Mouse (Mus musculus): ENCODE measurements around the gene Clptm1. TPM values are rescaled to one million over a fixed set of nuclear protein-coding genes. Genes with fewer than 3 reads are reported as not detected.
"Not testable (repeated sequence)": the region's sequence is repeated elsewhere in the genome, so short reads cannot be mapped to it uniquely, and the experiment has no call there.

The Clptm1 gene
- total and polyA plus RNA-seq, 2 experiments from 2014 or later: 71.5 to 97.9 TPM

- TF ChIP-seq CTCF (IDR thresholded peaks at IDR 0.05; ENCODE audit: low read depth): no peak
- TF ChIP-seq EP300 (IDR thresholded peaks at IDR 0.05; ENCODE audit: low read depth): no peak
- Histone ChIP-seq H3K4me1 (ENCODE audit: control insufficient read depth, insufficient read depth) (peaks cover 18% of the 10 kb centered on the region), H3K9me3 (replicated peaks; ENCODE audit: control insufficient read depth, low read length) (no peaks in the 10 kb centered on the region), H3K36me3 (replicated peaks; ENCODE audit: control insufficient read depth, insufficient read depth, low read length) (no peaks in the 10 kb centered on the region), H3K4me2 (ENCODE audit: low read depth, low read length) (no peak overlapping the region), H3K4me3 (ENCODE audit: low read depth, low read length) (no peak overlapping the region), H3K27ac (ENCODE audit: low read depth) (no peak overlapping the region), H3K27me3 (ENCODE audit: control insufficient read depth, insufficient read depth, low read length) (no peaks in the 10 kb centered on the region), H3K9ac (replicated peaks; ENCODE audit: low read depth, low read length) (no peak overlapping the region)
- DNase-seq (ENCODE audit: low spot score): no peak
- ATAC-seq (ENCODE audit: insufficient read depth, low read depth): no peak
- 74% methylated on average over 4 of the region's 4 CpGs for WGBS
These were observed 26.0 kb upstream of the Clptm1 start for GRCm38 (mm10) chr7:19690845-19691244.

- no peak overlapping the region for H3K4me2 ChIP-seq (ENCODE audit: low read depth, low read length)
- ATAC-seq (ENCODE audit: insufficient read depth, low read depth) (no peak), DNase-seq (ENCODE audit: low spot score) (no peak)
- H3K27me3 ChIP-seq (ENCODE audit: control insufficient read depth, insufficient read depth, low read length): no peaks in the 10 kb centered on the region
- 87% methylated on average over 2 of the region's 2 CpGs for WGBS
- no peaks in the 10 kb centered on the region for H3K9me3 ChIP-seq (replicated peaks; ENCODE audit: control insufficient read depth, low read length)
- H3K9ac ChIP-seq (replicated peaks; ENCODE audit: low read depth, low read length): no peak overlapping the region
- no peaks in the 10 kb centered on the region for H3K36me3 ChIP-seq (replicated peaks; ENCODE audit: control insufficient read depth, insufficient read depth, low read length)
- peaks cover 6% of the 10 kb centered on the region for H3K4me1 ChIP-seq (ENCODE audit: control insufficient read depth, insufficient read depth)
- TF ChIP-seq EP300 (IDR thresholded peaks at IDR 0.05; ENCODE audit: low read depth) (no peak), CTCF (IDR thresholded peaks at IDR 0.05; ENCODE audit: low read depth) (no peak)
- H3K27ac ChIP-seq (ENCODE audit: low read depth): no peak overlapping the region
- no peak overlapping the region for H3K4me3 ChIP-seq (ENCODE audit: low read depth, low read length)
These were observed 23.8 kb upstream of the Clptm1 start for GRCm38 (mm10) chr7:19688611-19689010.

GRCm38 (mm10) chr7:19688101-19688500 lies 23.3 kb upstream of the Clptm1 start:
- no peaks in the 10 kb centered on the region for H3K27me3 ChIP-seq (ENCODE audit: control insufficient read depth, insufficient read depth, low read length)
- TF ChIP-seq EP300 (IDR thresholded peaks at IDR 0.05; ENCODE audit: low read depth) (no peak), CTCF (IDR thresholded peaks at IDR 0.05; ENCODE audit: low read depth) (no peak)
- ATAC-seq (ENCODE audit: insufficient read depth, low read depth): no peak
- H3K4me2 ChIP-seq (ENCODE audit: low read depth, low read length): no peak overlapping the region
- no peak overlapping the region for H3K27ac ChIP-seq (ENCODE audit: low read depth)
- 92% methylated on average over 10 of the region's 10 CpGs for WGBS
- H3K9me3 ChIP-seq (replicated peaks; ENCODE audit: control insufficient read depth, low read length): no peaks in the 10 kb centered on the region
- H3K4me1 ChIP-seq (ENCODE audit: control insufficient read depth, insufficient read depth): peaks cover 1% of the 10 kb centered on the region
- no peaks in the 10 kb centered on the region for H3K36me3 ChIP-seq (replicated peaks; ENCODE audit: control insufficient read depth, insufficient read depth, low read length)
- no peak overlapping the region for H3K9ac ChIP-seq (replicated peaks; ENCODE audit: low read depth, low read length)
- H3K4me3 ChIP-seq (ENCODE audit: low read depth, low read length): no peak overlapping the region
- no peak for DNase-seq (ENCODE audit: low spot score)

- H3K9ac ChIP-seq (replicated peaks; ENCODE audit: low read depth, low read length); H3K4me1 ChIP-seq (ENCODE audit: control insufficient read depth, insufficient read depth); DNase-seq (ENCODE audit: low spot score); H3K4me2 ChIP-seq (ENCODE audit: low read depth, low read length); H3K36me3 ChIP-seq (replicated peaks; ENCODE audit: control insufficient read depth, insufficient read depth, low read length); H3K9me3 ChIP-seq (replicated peaks; ENCODE audit: control insufficient read depth, low read length); H3K4me3 ChIP-seq (ENCODE audit: low read depth, low read length); H3K27ac ChIP-seq (ENCODE audit: low read depth); H3K27me3 ChIP-seq (ENCODE audit: control insufficient read depth, insufficient read depth, low read length); ATAC-seq (ENCODE audit: insufficient read depth, low read depth): not testable (repeated sequence)
- 39% methylated on average over 8 of the region's 8 CpGs for WGBS
These were observed 22.2 kb upstream of the Clptm1 start for GRCm38 (mm10) chr7:19686927-19687583.

- ATAC-seq (ENCODE audit: insufficient read depth, low read depth) (no peak), DNase-seq (ENCODE audit: low spot score) (no peak)
- Histone ChIP-seq H3K27me3 (ENCODE audit: control insufficient read depth, insufficient read depth, low read length) (no peaks in the 10 kb centered on the region), H3K4me3 (ENCODE audit: low read depth, low read length) (no peak overlapping the region), H3K36me3 (replicated peaks; ENCODE audit: control insufficient read depth, insufficient read depth, low read length) (no peaks in the 10 kb centered on the region), H3K27ac (ENCODE audit: low read depth) (no peak overlapping the region), H3K9ac (replicated peaks; ENCODE audit: low read depth, low read length) (no peak overlapping the region), H3K4me1 (ENCODE audit: control insufficient read depth, insufficient read depth) (no peaks in the 10 kb centered on the region), H3K9me3 (replicated peaks; ENCODE audit: control insufficient read depth, low read length) (no peaks in the 10 kb centered on the region), H3K4me2 (ENCODE audit: low read depth, low read length) (no peak overlapping the region)
- WGBS: 84% methylated on average over 6 of the region's 6 CpGs
- no peak for TF ChIP-seq EP300 (IDR thresholded peaks at IDR 0.05; ENCODE audit: low read depth)
- TF ChIP-seq CTCF (IDR thresholded peaks at IDR 0.05; ENCODE audit: low read depth): no peak
These were observed 21.7 kb upstream of the Clptm1 start for GRCm38 (mm10) chr7:19686521-19686920.

- DNase-seq (ENCODE audit: low spot score) (no peak), ATAC-seq (ENCODE audit: insufficient read depth, low read depth) (no peak)
- no peak overlapping the region for H3K9ac ChIP-seq (replicated peaks; ENCODE audit: low read depth, low read length)
- TF ChIP-seq CTCF (IDR thresholded peaks at IDR 0.05; ENCODE audit: low read depth) (no peak), EP300 (IDR thresholded peaks at IDR 0.05; ENCODE audit: low read depth) (no peak)
- no peak overlapping the region for H3K4me3 ChIP-seq (ENCODE audit: low read depth, low read length)
- H3K27ac ChIP-seq (ENCODE audit: low read depth): no peak overlapping the region
- no peaks in the 10 kb centered on the region for H3K27me3 ChIP-seq (ENCODE audit: control insufficient read depth, insufficient read depth, low read length)
- no peaks in the 10 kb centered on the region for H3K36me3 ChIP-seq (replicated peaks; ENCODE audit: control insufficient read depth, insufficient read depth, low read length)
- no peaks in the 10 kb centered on the region for H3K9me3 ChIP-seq (replicated peaks; ENCODE audit: control insufficient read depth, low read length)
- H3K4me1 ChIP-seq (ENCODE audit: control insufficient read depth, insufficient read depth): 0 out of 2 replicates have a peak, but pooled peaks cover 2% of the 10 kb centered on the region
- WGBS: 59% methylated on average over 4 of the region's 4 CpGs
- H3K4me2 ChIP-seq (ENCODE audit: low read depth, low read length): no peak overlapping the region
These were observed 20.5 kb upstream of the Clptm1 start for GRCm38 (mm10) chr7:19685374-19685773.
